Mouse (Mus musculus) granulocyte monocyte progenitor cell, adult 5-6 weeks (primary cell): ENCODE results near the gene Ttll1. TPM values are rescaled to one million over a fixed set of nuclear protein-coding genes. Genes with fewer than 3 reads are reported as not detected.

Experiments
- ATAC-seq: replicated peaks from 2 replicates; pipeline ENCODE4 v1.8.0; 2016; ENCODE audit warnings: mild to moderate bottlenecking, moderate TSS enrichment, inconsistent platforms; ENCODE audit not compliant: poor library complexity, severe bottlenecking
- total RNA-seq, 2 experiments: library from RNA; stranded (forward) in 1 of 2; stranded (reverse) in 1 of 2; fragments of 200-712, 200-1000 nt in 1 of 2; fragments of >200 nt in 1 of 2; fragmentation: Nextera tagmentation in 1 of 2; gene quantifications; 2 replicates each; pipeline ENCODE4 v1.2.3; 2014 to 2017

Gene Ttll1
- total RNA-seq (2014; fragmentation: Nextera tagmentation), result 5.3 and 9.0 TPM in 2 replicates
- 2.8 and 4.6 TPM in 2 replicates for total RNA-seq (2017)

DNA sequence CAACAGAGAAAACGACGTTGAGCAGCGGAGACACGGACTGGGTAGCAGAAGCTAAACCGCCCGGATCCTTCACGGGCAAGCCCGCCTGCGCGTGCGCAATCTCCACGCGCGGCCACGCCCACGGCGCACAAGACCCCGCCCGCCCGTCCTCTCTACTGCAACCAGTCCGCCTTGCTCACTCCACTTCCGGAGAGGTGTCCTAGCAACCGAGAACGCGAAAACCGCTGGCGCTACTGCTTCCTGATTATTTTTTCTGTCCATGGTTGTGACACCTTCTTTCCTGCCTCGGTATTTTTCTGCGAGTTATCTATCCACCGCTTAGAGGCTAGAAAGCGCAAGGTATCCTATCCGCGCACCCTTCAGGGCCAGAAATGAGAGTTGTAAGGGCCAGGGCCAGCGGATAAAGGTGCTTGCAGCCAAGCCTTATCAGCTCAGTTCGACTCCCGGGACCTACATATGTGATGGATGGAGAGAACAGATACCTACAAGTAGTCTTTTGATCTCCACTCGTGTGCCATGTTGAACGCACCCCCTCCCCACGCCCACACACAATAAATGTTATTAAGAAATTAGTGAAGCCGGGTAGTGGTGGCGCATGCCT, at the start of gene Ttll1:
TSS of gene Ttll1 (minus strand) at position 89 of the 601 bp plus-strand sequence.
- ATAC-seq, result peak; percentile 98

DNA sequence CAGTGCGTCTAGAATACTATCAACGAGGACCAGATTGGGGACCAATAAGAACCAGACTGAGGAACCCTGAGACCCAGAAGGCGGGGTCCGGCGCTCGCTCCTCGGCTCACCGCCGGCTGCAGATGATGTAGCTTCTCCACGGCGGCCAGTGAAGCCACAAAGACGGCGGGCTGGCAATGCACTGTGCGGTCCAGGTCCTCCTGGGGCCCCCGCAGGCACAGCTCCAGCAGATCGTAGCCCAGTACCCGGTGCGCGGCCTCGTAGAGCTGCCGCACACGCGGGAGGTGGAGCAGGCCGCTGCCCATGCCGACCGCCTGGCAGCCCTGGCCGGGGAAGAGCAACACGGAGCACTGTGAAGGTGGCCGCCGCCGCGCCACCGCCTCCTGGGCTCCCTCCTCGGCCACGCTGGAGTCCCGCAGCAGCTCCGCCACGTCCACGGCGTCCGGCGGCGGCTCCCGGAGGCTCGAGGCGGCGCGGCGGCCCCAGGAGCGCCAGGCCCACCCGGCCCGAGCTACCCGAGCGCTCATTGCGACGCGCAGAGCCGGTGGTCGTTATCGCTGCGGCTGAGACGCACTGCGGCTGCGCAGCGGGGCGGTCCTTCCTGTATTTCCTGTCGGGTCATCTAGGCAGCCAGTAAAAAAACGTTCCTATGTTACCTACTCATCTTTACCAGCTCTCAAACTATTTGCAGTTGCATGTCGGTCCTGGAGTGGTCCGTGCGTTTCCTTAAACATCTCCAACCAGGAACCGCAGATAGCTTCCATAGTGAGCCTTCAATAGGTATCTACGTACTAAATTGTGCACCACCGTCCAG, 44.7 kb upstream of the Ttll1 start:
- peak; percentile 86 for ATAC-seq

DNA sequence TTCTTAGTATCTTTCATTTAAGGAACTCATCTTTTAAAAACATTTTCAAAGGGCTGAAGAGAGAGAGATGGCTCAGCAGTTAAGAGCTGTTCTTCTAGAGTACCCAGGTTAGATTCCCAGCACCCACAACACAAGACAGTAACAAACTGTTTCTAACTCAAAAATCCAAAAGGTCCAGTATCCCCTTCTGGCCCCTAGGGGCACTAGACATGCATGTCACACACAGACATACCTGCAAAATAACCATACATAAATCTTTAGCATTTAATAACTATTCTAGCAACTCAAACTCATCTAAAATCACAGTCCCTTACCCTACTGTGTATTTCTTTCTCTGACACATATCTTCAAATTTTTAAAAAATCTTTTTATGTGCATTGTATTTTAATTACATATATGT, 43.1 kb upstream of the Ttll1 start:
- ATAC-seq, result no peak

DNA sequence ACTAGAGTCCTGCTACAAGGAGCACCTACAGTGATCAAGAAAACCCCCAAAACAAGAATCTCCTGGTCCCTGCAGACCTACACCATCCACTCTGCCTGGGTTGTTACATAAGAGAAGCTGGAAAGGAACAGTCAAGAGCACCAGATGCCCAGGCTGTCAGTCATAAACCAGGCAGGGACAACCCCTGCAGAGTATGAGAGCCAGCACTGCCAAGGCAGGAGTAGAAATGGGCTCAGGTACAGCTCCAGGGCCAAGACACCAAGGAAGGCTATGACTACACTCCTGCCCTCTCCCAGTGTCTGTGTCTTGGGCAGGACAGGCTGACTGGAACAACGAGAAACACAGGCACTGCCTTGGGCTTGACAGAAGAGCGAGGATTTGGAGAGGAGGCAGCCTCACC, 39.4 kb upstream of the Ttll1 start:
- ATAC-seq, result no peak

DNA sequence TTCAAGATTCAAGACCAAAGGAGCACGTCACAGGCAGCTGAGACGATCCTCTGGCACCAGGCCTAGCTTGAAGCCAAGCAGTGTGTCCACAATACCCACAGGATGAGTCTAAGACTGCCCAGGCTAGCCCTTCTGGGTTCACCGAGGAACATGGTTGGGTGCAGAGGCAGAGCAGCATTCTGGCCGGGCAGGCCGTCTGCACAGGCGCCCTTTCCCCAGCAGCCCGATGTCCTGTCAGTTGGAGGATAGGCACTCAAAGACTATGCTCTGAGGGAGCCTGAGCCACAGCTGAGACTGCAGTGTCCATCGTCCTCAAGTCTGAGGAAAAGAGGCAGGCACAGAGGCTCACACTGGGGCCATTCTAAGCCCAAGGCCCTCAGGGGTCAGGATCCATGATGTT, 36.5 kb upstream of the Ttll1 start:
- no peak for ATAC-seq

DNA sequence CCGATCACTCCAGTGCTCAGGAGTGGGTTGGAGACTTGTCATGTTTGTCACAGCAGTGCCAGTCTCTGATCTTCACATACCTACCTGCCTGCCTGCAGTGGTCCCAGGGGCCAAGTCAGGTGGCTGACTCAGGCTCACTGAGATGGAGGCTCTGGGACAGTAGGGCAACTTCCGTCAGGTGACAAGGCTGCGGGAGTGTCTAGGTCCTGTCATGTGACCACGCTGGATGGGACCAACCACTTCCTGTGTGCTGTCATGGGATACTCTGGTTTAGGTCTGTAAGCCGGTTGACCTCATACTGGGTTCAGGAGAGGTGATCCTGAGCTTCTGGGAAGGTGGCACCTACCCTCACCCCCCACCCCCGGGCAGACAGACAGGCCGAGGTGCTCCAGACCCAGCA, 35.3 kb upstream of the Ttll1 start:
- no peak for ATAC-seq

DNA sequence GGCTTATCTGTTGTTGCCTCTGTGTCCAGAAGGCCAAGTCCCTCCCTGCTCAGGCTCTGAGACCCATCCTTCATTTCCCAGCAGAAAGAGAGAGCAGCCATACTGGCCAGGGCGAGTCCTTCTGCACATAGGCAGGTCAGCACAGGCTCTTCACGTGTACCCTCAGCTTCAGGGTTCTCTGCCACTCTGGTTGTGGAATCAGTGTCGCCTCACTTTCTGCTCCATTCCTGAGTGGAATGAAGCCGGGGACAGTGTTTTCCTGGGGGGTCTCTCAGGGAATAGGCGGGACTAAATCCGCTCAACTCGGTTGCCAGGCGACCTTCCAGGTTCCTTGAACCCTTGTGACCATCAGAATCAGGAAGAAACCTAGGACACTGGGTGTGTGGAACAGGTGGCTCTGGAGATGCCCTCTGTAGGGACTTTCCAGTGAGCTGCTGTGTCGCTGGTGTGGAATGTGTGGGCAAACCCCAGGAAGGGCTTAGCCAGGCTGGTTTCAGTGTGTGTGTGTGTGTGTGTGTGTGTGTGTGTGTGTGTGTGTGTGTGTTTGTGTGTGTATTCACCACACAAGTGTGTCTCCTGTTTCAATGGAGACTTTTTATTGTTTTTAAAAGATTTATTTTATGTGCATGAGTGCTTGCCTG, 31.1 kb upstream of the Ttll1 start:
- ATAC-seq, result no peak

DNA sequence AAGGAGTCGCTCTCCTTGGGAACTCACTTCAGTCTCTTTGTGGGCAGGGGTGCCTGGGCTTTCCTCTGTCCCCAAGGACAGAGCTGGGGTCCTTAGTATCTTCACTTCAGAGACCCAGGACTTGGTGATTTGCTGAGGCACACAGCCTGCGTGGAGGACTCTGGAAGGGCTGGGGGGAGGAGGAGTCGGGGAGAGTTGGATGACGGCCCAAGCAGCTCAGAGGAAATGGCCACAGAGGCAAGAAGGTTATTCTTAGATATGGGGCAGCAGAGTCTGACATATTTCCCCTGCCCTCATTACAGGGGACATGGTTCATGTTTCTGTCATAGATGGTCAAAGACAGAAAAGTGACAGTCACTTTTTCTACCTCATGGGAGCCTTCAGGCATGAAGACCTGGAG, 29.2 kb upstream of the Ttll1 start:
- no peak for ATAC-seq

DNA sequence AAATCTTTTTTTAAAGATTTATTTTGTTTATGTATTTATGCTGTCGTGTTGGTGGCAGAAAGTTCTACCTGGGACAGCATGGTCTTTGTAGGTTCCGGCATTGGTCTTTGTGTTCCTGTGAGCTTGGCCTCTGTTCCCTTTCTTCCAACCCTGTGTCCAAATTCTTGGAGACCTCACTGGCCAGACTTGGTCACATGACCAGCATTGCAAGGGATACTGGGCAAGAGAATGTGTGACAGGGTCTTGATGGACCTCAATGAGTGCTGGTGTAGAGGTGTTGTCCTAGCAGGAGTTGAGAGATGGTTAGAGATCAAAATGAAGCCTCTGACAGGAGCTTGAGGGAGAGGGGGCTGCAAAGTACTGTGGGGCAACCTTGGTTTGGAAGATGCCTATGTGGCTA, 28.2 kb upstream of the Ttll1 start:
- ATAC-seq, result no peak

DNA sequence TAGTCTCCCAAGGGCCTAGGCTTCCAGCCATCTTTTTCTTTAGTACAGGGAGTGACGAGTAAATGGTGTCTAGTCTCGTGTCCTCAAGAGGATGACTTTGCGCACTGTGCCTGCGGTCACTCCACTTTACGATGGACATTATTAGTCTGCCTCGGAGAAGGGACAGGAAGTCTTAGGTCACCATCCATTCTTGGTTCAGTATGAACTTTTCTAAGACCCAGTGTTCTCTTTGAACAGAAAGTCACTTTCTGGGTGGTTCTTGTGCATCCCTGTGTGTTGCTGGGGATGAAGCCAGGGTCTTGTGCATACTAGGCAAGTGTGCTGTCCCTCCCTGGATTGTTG, 25.2 kb upstream of the Ttll1 start:
- no peak for ATAC-seq

DNA sequence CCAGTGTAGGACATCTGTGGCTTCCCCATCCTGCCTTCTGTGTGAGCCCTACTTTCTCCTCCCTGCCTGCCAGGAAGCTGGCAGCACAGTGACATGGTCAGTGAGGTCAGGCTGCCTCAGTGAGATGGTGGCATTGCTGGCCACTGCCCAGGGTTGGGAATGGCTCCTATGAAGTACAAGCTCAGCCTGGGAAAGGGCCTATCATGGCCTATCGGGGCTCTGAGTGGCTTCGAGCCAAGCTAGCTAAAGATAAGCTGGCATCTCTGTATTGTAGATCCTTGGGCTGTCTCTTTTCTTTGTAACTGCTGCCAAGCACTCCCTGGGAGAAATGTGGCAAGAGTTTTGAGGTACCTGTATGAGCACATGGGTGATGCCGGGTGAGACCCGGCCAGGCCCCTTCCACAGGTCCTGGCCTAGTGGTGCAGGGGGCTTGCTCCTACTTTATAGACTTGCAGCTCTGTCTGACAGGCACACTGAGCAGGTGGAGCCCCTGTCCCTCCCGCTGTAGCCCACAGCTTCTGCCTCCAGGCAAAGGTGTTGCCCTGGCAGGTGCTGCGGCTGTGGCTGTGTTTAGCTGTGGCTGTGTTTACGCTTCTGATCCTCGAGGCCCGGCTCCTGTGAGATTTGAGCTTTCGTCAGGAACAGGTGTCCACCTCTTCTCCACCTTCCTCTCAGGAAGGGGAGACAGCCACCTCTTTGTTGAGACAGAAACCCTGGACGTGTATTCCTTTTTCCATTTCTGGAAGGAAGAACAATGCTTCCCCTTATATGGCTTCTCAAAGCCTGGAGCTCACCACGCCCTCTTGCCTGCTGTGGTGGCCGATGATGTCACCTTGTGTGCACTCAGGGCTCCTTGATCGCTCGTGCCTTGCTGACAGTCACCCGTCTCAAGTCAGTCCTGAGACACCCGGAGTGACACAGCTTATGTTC, 24.5 kb upstream of the Ttll1 start:
- no peak for ATAC-seq

DNA sequence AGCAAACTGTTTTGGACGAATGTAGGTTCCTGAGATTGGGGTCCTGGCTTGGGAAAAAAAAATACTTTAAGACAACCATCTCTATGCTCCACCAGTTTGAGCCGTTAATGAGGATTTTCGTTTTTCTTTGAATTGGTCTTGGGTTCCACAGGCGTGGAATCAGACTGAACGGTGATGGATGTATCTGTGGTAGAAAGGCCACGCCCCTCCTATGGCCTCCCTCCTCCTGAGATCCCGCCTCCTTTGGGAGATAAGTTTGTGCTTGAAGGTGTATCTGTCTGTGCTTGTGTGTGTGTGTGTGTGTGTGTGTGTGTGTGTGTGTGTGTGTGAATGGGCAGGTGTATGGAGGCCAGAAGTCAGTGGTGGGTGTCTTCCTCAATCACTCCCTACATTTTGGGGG, 21.9 kb upstream of the Ttll1 start:
- no peak for ATAC-seq

DNA sequence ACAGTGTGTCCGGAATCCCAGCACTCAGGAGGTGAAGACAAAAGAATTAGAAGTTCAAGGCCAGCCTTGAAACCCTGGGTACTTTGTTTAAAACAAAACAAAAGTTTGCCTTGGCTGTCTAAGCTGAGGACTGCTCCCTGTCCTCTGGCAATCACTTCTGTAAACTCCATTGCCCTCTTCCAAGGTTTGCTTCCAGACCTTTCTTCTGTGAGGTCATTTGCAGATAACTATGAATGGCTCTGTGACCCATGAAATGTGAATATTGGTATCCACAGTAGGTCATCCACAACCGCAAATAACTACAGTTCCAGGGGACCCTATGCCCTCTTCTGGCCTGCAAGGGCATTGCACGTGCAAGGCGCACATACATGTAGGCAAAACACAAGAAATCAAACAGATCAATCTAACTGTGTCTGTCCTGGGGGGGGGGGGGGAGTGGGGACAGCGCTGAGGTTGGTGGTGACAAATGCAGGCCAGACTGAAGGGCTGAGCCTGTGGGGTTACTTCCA, 21.3 kb upstream of the Ttll1 start:
- ATAC-seq, result no peak

DNA sequence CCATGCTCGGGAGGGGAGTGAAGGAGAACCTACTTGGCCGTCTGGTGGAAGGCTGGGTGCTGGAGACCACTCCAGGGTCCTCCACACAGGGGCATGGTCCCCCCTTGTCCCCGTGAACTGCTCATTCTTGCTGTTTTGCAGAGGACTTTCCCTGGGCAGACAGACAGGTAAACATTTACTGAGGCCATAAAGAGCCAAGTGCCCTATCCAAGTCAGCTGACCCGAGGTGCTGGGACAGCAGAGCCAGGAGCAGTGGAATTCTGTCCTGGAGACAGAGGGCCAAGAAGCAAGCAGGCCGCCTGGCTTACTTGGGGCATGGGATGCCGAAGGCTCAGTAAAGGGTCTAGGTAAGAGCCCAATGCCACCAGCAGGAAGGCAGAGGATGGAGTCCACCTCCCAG, 20.0 kb upstream of the Ttll1 start:
- no peak for ATAC-seq

DNA sequence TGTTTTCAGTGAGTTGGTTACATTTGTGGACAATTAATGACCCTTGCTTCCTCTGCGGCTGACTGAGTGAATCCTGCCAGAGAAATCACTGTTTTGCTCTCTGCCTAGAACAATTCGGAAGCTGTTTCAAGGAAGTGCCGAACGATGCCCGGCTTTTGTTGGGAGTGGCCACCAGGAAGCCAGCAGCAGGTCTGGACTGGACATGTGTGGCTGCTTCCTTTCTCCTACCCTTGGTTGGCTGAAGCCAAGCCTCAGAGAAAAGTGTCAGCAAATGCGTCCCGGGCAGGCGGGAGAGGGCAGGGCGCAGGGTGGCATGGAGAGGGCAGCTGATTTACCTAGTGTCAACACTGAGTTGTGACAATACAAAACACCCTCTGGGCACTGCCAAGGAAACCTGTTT, 19.5 kb upstream of the Ttll1 start:
- no peak for ATAC-seq

DNA sequence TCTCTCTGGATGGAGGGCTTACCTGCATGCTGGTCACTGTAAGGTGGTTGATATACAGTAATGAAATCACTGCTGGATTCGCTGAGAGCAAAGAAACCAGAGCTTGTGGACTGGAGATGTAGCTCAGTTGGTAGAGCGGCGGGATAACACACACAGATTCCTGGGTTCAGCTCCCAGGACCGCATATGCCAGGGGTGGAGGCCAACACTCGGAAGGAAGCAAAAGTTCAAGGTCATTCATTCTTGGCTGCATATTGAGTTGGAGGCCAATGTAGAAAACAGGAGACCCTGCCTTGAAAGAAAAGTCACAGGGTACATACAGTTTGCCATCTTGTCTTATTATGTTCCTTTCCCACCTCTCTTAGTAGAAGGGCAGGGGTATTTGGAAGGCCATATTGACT, 19.1 kb upstream of the Ttll1 start:
- ATAC-seq, result no peak

DNA sequence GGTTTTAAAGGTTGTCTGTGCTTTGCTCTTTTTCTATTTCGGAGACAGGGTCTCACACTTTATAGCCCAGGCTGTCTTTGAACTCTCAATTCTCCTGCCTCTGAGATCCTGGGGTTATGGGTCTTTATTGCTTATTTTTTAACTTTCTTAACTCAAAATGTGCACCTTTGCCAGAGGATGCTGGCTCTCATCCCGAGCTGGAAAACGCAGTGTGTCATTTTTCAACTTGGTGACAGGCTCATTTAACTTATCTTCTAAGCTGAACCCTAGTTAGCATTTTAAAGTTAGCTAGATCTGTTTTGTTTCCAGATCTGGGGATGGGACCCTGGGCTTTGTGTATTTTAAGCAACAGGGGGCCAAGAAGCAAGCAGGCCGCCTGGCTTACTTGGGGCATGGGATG, 18.2 kb upstream of the Ttll1 start:
- ATAC-seq, result no peak

DNA sequence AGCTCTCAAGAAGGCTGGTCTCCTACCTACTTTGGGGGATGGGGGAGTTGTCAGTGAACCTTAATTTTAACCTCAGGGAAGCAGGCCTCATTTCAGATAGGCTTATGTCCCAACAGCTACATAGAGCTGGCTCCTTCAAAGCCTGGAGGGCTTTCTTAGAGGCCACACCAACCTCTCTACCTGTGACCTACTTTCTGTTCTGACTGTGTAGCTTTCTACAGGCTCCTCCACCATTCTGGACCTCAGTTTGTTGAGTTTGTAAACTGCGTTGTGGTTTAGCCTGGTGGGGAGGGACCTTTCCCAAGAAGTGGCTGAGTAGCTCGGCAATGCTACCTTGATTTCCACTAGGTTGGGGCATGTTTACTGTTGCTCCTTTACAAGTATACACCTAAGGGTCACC, 17.1 kb upstream of the Ttll1 start:
- ATAC-seq, result no peak

DNA sequence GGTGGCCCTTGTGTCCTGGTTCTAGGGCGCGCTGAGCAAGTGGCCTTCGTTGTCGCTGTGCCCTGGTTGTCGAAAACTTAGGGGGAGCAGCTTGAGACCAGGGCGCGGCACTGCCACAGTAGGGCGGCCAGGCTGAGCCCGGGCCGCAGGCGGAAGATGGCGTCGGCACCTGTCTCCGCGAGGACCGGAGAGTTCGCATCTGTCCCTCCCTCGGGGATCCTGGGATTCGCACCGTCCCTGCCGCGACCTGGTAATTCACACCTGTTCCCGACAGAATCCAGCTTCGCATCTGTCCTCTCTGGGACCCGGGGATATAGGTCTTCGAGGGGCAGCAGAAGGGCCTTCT, 16.4 kb upstream of the Ttll1 start:
- no peak for ATAC-seq

DNA sequence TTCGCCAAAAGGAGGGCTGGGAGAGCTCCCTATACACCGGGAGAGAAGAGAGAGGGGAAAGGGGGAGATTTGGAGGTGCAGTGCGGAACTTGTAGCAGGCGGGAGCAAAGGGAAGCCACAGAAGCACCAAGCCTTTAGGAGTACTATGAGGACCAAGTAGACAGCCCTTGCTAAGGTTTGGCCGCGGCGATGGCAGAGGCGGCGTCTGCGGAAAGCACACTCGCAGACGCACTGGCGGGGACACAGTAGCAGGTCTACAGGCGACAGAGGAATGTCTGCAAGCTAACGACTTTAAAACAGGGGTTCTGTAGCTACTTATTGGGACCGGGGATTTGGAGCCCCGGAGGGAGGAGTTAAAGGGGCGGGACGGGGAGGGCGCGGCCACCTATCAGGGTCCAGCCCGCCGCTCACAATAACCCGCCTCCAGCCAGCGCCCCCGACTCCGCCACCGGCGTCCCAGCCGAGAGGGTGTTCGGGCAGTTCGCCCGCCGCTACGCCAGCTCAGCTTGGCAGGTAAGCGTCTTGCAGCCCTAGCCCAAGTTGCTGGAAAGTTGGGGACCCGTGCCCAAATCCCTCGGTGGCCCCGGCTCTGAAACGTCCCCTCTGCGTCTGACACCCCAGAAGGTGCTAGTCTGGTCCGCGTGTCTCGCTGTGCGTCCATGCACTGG, 15.9 kb upstream of the Ttll1 start, which contains the start of gene Bik:
TSS of gene Bik (plus strand) at position 439 of the 668 bp plus-strand sequence.
- ATAC-seq, result peak; percentile 83
